9 mouse cellular contexts compared by ENCODE assay signal in genomic region chr15:77036989-77037277, GRCm38 (mm10). TPM values are rescaled to one million over a fixed set of nuclear protein-coding genes. Genes with fewer than 3 reads are reported as not detected.
DNase-seq lines count a peak whose midpoint lies in the region; ATAC-seq and TF ChIP-seq lines count a peak whose summit lies in the region.
"Had no signal": no experiment of that assay in that cellular context is flagged by ENCODE, and none has a peak within 500 bp of the region (broad histone marks: within the 10 kb centered on the region; RNA-seq: fewer than 3 reads in every experiment).

No protein-coding gene starts in this region.

- peaks cover 73% of the 10 kb centered on the region for H3K4me1 ChIP-seq in heart, embryonic 13.5 days
- H3K4me1 ChIP-seq in ES-Bruce4 (ENCODE audit: control insufficient read depth, insufficient read depth, low read length), result peaks cover 3% of the 10 kb centered on the region
- no peaks in the 10 kb centered on the region for H3K4me1 ChIP-seq in forebrain, embryonic 14.5 days (ENCODE audit: control insufficient read depth, insufficient read depth, low read length)
- H3K4me1 ChIP-seq in liver, embryonic 12.5 days, result peaks cover 11% of the 10 kb centered on the region

- no peaks in the 10 kb centered on the region for H3K9me3 ChIP-seq in heart, embryonic 13.5 days
- no peaks in the 10 kb centered on the region for H3K9me3 ChIP-seq in ES-Bruce4 (replicated peaks; ENCODE audit: control insufficient read depth, insufficient read depth, low read length, poor library complexity, severe bottlenecking)
- H3K9me3 ChIP-seq in forebrain, embryonic 14.5 days (replicated peaks; ENCODE audit: control insufficient read depth, low read length), result no peaks in the 10 kb centered on the region
- H3K9me3 ChIP-seq in liver, embryonic 12.5 days (replicated peaks), result no peaks in the 10 kb centered on the region

- no peaks in the 10 kb centered on the region for H3K36me3 ChIP-seq in heart, embryonic 13.5 days
- H3K36me3 ChIP-seq in ES-Bruce4 (ENCODE audit: control insufficient read depth, insufficient read depth, low read length, poor library complexity, severe bottlenecking), result no peaks in the 10 kb centered on the region
- H3K36me3 ChIP-seq in forebrain, embryonic 14.5 days (ENCODE audit: control insufficient read depth, insufficient read depth, low read length), result no peaks in the 10 kb centered on the region
- no peaks in the 10 kb centered on the region for H3K36me3 ChIP-seq in liver, embryonic 12.5 days

- no peak for TF ChIP-seq CTCF in ES-Bruce4 (IDR thresholded peaks at IDR 0.05; ENCODE audit: low read depth, low read length)

- peak overlapping the region; percentile 48 for H3K4me2 ChIP-seq in heart, embryonic 13.5 days
- H3K4me2 ChIP-seq in forebrain, embryonic 14.5 days (ENCODE audit: low read length), result no peak overlapping the region
- H3K4me2 ChIP-seq in liver, embryonic 12.5 days, result no peak overlapping the region

- no peak for TF ChIP-seq EP300 in ES-Bruce4 (IDR thresholded peaks at IDR 0.05; ENCODE audit: insufficient read depth, low read depth, low read length)

- 2% methylated on average over 2 of the region's 2 CpGs for WGBS in heart, embryonic 13.5 days
- 32% methylated on average over 2 of the region's 2 CpGs for WGBS in forebrain, embryonic 14.5 days
- 41% methylated on average over 2 of the region's 2 CpGs for WGBS in liver, embryonic 12.5 days (ENCODE audit: insufficient replicate concordance)

- peak overlapping the region; percentile 100 for H3K27ac ChIP-seq in heart, embryonic 13.5 days (replicated peaks)
- peak overlapping the region; percentile 16; the same call in 1 of the 2 replicates for H3K27ac ChIP-seq in ES-Bruce4 (ENCODE audit: insufficient read depth, low read length)
- H3K27ac ChIP-seq in forebrain, embryonic 14.5 days (ENCODE audit: low read depth, low read length), result peak overlapping the region; percentile 39; the same call in 1 of the 2 replicates
- H3K27ac ChIP-seq in liver, embryonic 12.5 days, result peak overlapping the region; percentile 74

- DNase-seq in heart, postnatal 4 days, result no peak
- no peak for DNase-seq in forebrain, embryonic 14.5 days (ENCODE audit: low spot score)
- DNase-seq in T-cell, adult 2 months (ENCODE audit: low spot score), result no peak
- DNase-seq in thymus, postnatal 36 days, result no peak
- DNase-seq in cerebellum, adult 18-20 months, result no peak

- TF ChIP-seq POLR2A in ES-Bruce4 (IDR thresholded peaks at IDR 0.05; ENCODE audit: insufficient read depth, low read length), result no peak

- 0 out of 2 replicates have a peak, but pooled peaks have one; percentile 19 for ATAC-seq in heart, embryonic 13.5 days (ENCODE audit: extremely low read depth, insufficient number of reproducible peaks, low FRiP score, low TSS enrichment)
- no peak for ATAC-seq in forebrain, embryonic 14.5 days
- no peak for ATAC-seq in liver, embryonic 12.5 days

- no peaks in the 10 kb centered on the region for H3K27me3 ChIP-seq in heart, embryonic 13.5 days (replicated peaks)
- H3K27me3 ChIP-seq in ES-Bruce4 (ENCODE audit: control insufficient read depth, insufficient read depth, low read length, poor library complexity, severe bottlenecking), result no peaks in the 10 kb centered on the region
- H3K27me3 ChIP-seq in forebrain, embryonic 14.5 days (replicated peaks; ENCODE audit: control insufficient read depth, insufficient read depth, low read length), result no peaks in the 10 kb centered on the region
- peaks cover 24% of the 10 kb centered on the region; the same call in 1 of the 2 replicates for H3K27me3 ChIP-seq in liver, embryonic 12.5 days (replicated peaks)

- H3K4me3 ChIP-seq in heart, embryonic 13.5 days, result no peak overlapping the region
- H3K4me3 ChIP-seq in ES-Bruce4 (ENCODE audit: low read depth, low read length), result no peak overlapping the region
- H3K4me3 ChIP-seq in forebrain, embryonic 14.5 days (ENCODE audit: low read depth, low read length), result no peak overlapping the region
- no peak overlapping the region for H3K4me3 ChIP-seq in liver, embryonic 12.5 days

- peak overlapping the region; percentile 86 for H3K9ac ChIP-seq in heart, embryonic 13.5 days
- H3K9ac ChIP-seq in ES-Bruce4 (ENCODE audit: low read depth, poor library complexity, severe bottlenecking), result no peak overlapping the region
- H3K9ac ChIP-seq in forebrain, embryonic 14.5 days (ENCODE audit: low read length), result no peak overlapping the region
- H3K9ac ChIP-seq in liver, embryonic 12.5 days, result no peak overlapping the region

RNA-seq across cellular contexts. Expression of gene Apol6, which starts 7.6 kb away (rescaled TPM):
- 0.06 and 0.15 TPM in 2 replicates for polyA plus RNA-seq in heart, embryonic 13.5 days (2015; fragmentation: Nextera tagmentation; extraction: Ambion mirVana)
- total RNA-seq in heart, postnatal 4 days (2021), result under 1 TPM; 0.62 to 0.65 TPM
- not detected in 2 replicates for polyA plus RNA-seq in ES-Bruce4 (2011; ENCODE audit: insufficient read depth, insufficient read length, low read depth, missing spikeins)
- not detected in 2 replicates for polyA plus RNA-seq in forebrain, embryonic 14.5 days (2014; fragmentation: Nextera tagmentation; extraction: Ambion mirVana)
- polyA plus RNA-seq in liver, embryonic 12.5 days (2016; fragmentation: Nextera tagmentation; extraction: Ambion mirVana), result 0.14 and 0.25 TPM in 2 replicates
- total RNA-seq: CH12.LX had no signal

RNA-seq across cellular contexts. Expression of gene Mb, which starts 13.5 kb away (rescaled TPM):
- 519 and 566 TPM in 2 replicates for polyA plus RNA-seq in heart, embryonic 13.5 days (2015; fragmentation: Nextera tagmentation; extraction: Ambion mirVana)
- 1,000 to 10,000 TPM; 6,207 to 7,219 TPM for total RNA-seq in heart, postnatal 4 days (2021)
- polyA plus RNA-seq in ES-Bruce4 (2011; ENCODE audit: insufficient read depth, insufficient read length, low read depth, missing spikeins), result 1.9 and 2.1 TPM in 2 replicates
- 0.40 TPM in 1 of 2 replicates, not detected in the other for polyA plus RNA-seq in forebrain, embryonic 14.5 days (2014; fragmentation: Nextera tagmentation; extraction: Ambion mirVana)
- polyA plus RNA-seq in liver, embryonic 12.5 days (2016; fragmentation: Nextera tagmentation; extraction: Ambion mirVana), result 0.17 TPM in 1 of 2 replicates, not detected in the other
- total RNA-seq: CH12.LX had no signal

Comparison
In these comparisons a context has a peak if more than half of its experiments do, and no peak if none do; other contexts are left out.
1. H3K27ac ChIP-seq: peak in every context shown above with its lines; median percentile 100 in heart, embryonic 13.5 days; 74 in liver, embryonic 12.5 days; 39 in forebrain, embryonic 14.5 days; 16 in ES-Bruce4.
2. RNA of gene Mb, which starts 13.5 kb away (polyA plus RNA-seq): 519 to 566 TPM in heart, embryonic 13.5 days; 1.9 to 2.1 TPM in ES-Bruce4, 0.17 TPM in liver, embryonic 12.5 days and 0.40 TPM in forebrain, embryonic 14.5 days; every median in the first group is over 100 times any median in the second.